Mouse (Mus musculus) mammary gland, adult 2 months (tissue): ENCODE results near the gene Hal. TPM values are rescaled to one million over a fixed set of nuclear protein-coding genes. Genes with fewer than 3 reads are reported as not detected.

Experiments used
- polyA plus RNA-seq: library from polyadenylated mRNA; depleted of rRNA; stranded (reverse); fragments of >200 nt; gene quantifications from 2 replicates; pipeline ENCODE4 v1.2.3, GENCODE M21; 2012; ENCODE audit warnings: low replicate concordance; rRNA removed

The Hal gene
- 0.99 and 1.5 TPM in 2 replicates for polyA plus RNA-seq

DNA sequence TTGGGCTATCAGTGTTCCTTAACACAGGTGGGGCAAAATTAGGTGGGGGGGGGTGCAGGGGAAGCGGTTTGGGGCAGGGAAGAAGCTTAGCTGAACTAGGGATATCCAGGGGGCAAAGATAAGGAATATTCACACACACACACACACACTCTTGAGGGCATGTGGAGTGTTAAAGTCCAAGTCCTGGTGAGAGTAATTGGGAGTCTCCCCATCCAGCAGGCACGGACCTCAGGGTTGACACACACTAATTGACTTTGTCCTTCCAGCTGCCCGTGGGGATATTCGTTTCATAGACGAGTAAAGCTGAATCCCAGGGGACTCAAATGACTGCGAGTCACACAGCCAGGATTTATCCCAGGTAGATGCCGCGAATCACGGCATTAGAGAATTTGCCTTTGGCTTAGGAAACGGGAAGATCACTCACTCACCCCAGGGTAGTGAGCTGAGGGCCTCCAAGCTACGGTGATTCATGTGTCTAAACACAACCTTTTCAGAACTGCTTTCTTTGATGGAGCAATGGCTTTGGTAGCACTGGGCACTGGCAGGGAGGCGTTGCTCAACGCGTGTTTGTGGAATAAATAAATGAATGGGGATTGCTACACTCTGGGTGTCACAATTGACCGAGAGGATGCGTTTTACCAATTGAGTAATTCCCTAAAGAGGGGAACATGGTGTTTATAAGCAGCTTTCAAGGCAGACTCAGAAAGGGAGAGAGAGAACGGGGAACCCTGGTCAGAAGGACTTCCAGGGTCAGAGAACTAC is at the start of gene Hal:
Gene Hal (plus strand): TSS at position 703 of the 762 bp plus-strand sequence.

DNA sequence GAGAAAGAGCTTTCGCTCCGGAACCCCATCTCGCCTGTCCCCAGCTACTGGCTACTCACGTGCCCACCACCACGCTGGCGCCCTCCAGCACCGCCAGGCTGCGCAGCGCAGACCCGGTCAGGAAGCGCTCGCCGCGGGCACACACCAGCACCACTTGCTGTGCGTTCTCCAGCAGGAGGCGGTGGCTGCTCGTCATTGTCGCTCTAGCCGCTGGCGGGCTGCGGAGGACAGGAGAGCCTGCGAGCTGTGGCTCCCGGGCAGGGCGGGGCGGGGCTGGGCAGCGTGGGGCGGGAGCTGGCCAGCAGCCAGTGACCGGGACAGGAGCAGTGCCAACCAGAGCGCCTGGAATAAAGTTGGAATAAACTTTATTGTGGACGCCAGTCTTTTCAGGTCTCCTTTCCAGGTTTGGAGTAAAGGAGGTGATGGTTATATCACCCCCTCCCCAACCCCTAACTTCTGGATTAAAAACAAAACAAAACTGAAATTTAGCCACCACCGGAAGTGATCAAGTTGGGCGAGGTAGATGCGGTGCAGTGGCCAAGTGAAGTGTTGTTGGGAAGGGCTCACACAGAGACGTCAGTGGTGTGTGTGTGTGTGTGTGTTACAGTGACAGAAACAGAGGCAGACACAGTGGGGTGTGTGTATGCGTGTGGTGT is 51.3 kb downstream of the Hal start, which contains the start of gene Amdhd1:
Gene Amdhd1 (minus strand): TSS at position 259 of the 656 bp plus-strand sequence.

DNA sequence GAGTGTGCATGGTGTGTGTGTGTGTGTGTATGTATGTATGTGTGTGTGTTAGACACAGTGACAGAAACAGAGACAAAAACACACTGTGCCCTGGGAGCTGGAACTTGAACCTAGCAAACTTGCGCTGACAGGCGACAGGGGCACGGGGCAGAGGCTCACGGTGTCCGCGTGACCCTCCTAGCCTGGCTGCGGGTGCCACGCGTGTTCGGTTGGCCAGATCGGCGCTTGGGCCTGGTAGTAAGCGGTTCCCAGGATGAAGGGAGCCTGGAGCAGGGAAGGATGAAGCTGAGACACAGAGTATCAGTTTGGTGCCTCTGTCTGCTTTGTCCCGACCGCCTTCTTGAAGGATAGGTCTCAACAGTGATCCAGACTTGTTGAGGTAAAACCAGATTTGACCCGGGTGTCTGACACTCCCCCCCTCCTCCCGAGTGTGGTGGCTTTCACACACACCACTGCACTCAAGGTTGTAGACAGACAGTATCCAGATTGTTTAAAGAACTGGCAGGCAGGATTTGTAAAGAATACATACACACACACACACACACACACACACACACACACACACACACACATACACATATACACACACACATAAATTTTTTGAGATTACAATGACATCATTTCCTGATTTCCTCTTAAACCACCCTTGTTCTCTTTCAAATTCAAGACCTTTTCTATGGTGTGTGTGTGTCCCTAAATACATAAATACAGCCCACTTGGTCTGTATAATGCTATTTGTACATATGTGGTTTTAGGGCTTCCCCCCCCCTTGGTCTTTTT is 52.1 kb downstream of the Hal start, which contains the start of gene Ccdc38:
Gene Ccdc38 (plus strand): TSS at position 202 of the 780 bp plus-strand sequence.

Other genes with a start within 250 kb of the Hal start
- gene Elk3, start 177.6 kb upstream of the Hal start, polyA plus RNA-seq, result 42.6 and 60.7 TPM in 2 replicates
- 52.3 and 122 TPM in 2 replicates for gene Lta4h, start 35.4 kb upstream of the Hal start, polyA plus RNA-seq
- 0.81 TPM in 1 of 2 replicates, not detected in the other for gene Amdhd1, start 51.3 kb downstream of the Hal start, polyA plus RNA-seq
- 0.09 TPM in 1 of 2 replicates, not detected in the other for gene Ccdc38, start 51.9 kb downstream of the Hal start, polyA plus RNA-seq
- gene Snrpf, start 100.9 kb downstream of the Hal start, polyA plus RNA-seq, result 10.9 and 31.1 TPM in 2 replicates
- 9.1 and 12.1 TPM in 2 replicates for gene Ntn4, start 151.9 kb downstream of the Hal start, polyA plus RNA-seq